Mouse (Mus musculus): ENCODE measurements at regions not wholly inside any gene's neighbourhood (a gene's known extent, or its start where the extent isn't known, plus 50 kb on each side); places are given as distances from the start of the nearest gene placed in this dataset.

- no peak for DNase-seq (ENCODE audit: low read depth)
Measured at GRCm38 (mm10) chr12:26534229-26535105, 65.5 kb downstream of the Cmpk2 start.

GRCm38 (mm10) chr12:26533641-26534151 is 64.7 kb downstream of the Cmpk2 start:
- DNase-seq (ENCODE audit: low read depth) = no peak

- peak; percentile 61 for DNase-seq (ENCODE audit: low read depth)
Measured at GRCm38 (mm10) chr12:26532823-26533640, 64.0 kb downstream of the Cmpk2 start.

- no peak for DNase-seq (ENCODE audit: low read depth)
Measured at GRCm38 (mm10) chr12:26532076-26532475, 63.1 kb downstream of the Cmpk2 start.

Measured in induced T-regulatory cell, adult 2 months (primary cell).